Mouse (Mus musculus): ENCODE measurements around the gene 5730596B20Rik.

GRCm38 (mm10) chr6:52205221-52205620, 27.9 kb downstream of the 5730596B20Rik start:
- TF ChIP-seq GATA1 (IDR thresholded peaks at IDR 0.05; ENCODE audit: low read length) (no peak), TAL1 (IDR thresholded peaks at IDR 0.05; ENCODE audit: low read length) (no peak)

All from erythroblast, embryonic 14.5 days (primary cell).